21 mouse cellular contexts compared by ENCODE assay signal in genomic region chr11:70742581-70743459, GRCm38 (mm10). TPM values are rescaled to one million over a fixed set of nuclear protein-coding genes. Genes with fewer than 3 reads are reported as not detected.
DNase-seq lines count a peak whose midpoint lies in the region; ATAC-seq and TF ChIP-seq lines count a peak whose summit lies in the region.
"Had no signal": no experiment of that assay in that cellular context is flagged by ENCODE, and none has a peak within 500 bp of the region (broad histone marks: within the 10 kb centered on the region; RNA-seq: fewer than 3 reads in every experiment).

No protein-coding gene starts in this region.

- H3K27ac ChIP-seq in embryonic facial prominence, embryonic 13.5 days, result no peak overlapping the region
- no peak overlapping the region for H3K27ac ChIP-seq in embryonic facial prominence, embryonic 10.5 days (replicated peaks)
- H3K27ac ChIP-seq in liver, postnatal 0 days (ENCODE audit: low read depth), result peak overlapping the region; percentile 86
- H3K27ac ChIP-seq in liver, embryonic 11.5 days (ENCODE audit: low read depth, low read length), result no peak overlapping the region
- no peak overlapping the region for H3K27ac ChIP-seq in neural tube, embryonic 15.5 days (replicated peaks)
- H3K27ac ChIP-seq: hindbrain, embryonic 12.5 days; limb, embryonic 12.5 days; liver, embryonic 15.5 days; midbrain, embryonic 12.5 days; neural tube, embryonic 13.5 days had no signal

- no peaks in the 10 kb centered on the region for H3K9me3 ChIP-seq in embryonic facial prominence, embryonic 13.5 days
- no peaks in the 10 kb centered on the region for H3K9me3 ChIP-seq in embryonic facial prominence, embryonic 10.5 days
- no peaks in the 10 kb centered on the region; the same call in 1 of the 2 replicates for H3K9me3 ChIP-seq in liver, postnatal 0 days (ENCODE audit: low read length)
- no peaks in the 10 kb centered on the region for H3K9me3 ChIP-seq in liver, embryonic 11.5 days (ENCODE audit: control insufficient read depth, low read length)
- H3K9me3 ChIP-seq in neural tube, embryonic 15.5 days (replicated peaks), result no peaks in the 10 kb centered on the region
- H3K9me3 ChIP-seq: hindbrain, embryonic 12.5 days; limb, embryonic 12.5 days; liver, embryonic 15.5 days; midbrain, embryonic 12.5 days; neural tube, embryonic 13.5 days had no signal

- no peak for TF ChIP-seq CTCF in liver, postnatal 0 days (IDR thresholded peaks at IDR 0.05; ENCODE audit: low read depth)

- H3K27me3 ChIP-seq in embryonic facial prominence, embryonic 13.5 days, result no peaks in the 10 kb centered on the region
- H3K27me3 ChIP-seq in embryonic facial prominence, embryonic 10.5 days (replicated peaks; ENCODE audit: low read depth, poor library complexity, severe bottlenecking), result no peaks in the 10 kb centered on the region
- no peaks in the 10 kb centered on the region for H3K27me3 ChIP-seq in liver, postnatal 0 days (ENCODE audit: insufficient read depth, low read length)
- peaks cover 6% of the 10 kb centered on the region; the same call in 1 of the 2 replicates for H3K27me3 ChIP-seq in liver, embryonic 11.5 days (replicated peaks; ENCODE audit: control insufficient read depth, insufficient read depth, low read length)
- H3K27me3 ChIP-seq in neural tube, embryonic 15.5 days (replicated peaks), result no peaks in the 10 kb centered on the region
- H3K27me3 ChIP-seq: hindbrain, embryonic 12.5 days; limb, embryonic 12.5 days; midbrain, embryonic 12.5 days; neural tube, embryonic 13.5 days had no signal

- no peak overlapping the region for H3K4me3 ChIP-seq in embryonic facial prominence, embryonic 13.5 days
- H3K4me3 ChIP-seq in embryonic facial prominence, embryonic 10.5 days, result no peak overlapping the region
- no peak overlapping the region for H3K4me3 ChIP-seq in liver, postnatal 0 days (ENCODE audit: low read depth, low read length)
- no peak overlapping the region for H3K4me3 ChIP-seq in liver, embryonic 11.5 days (ENCODE audit: low read depth, low read length)
- H3K4me3 ChIP-seq in neural tube, embryonic 15.5 days (replicated peaks), result no peak overlapping the region
- H3K4me3 ChIP-seq: hindbrain, embryonic 12.5 days; limb, embryonic 12.5 days; liver, embryonic 15.5 days; midbrain, embryonic 12.5 days; neural tube, embryonic 13.5 days had no signal

- 74% methylated on average over 12 of the region's 12 CpGs for WGBS in embryonic facial prominence, embryonic 13.5 days
- 84% methylated on average over 12 of the region's 12 CpGs for WGBS in embryonic facial prominence, embryonic 10.5 days
- WGBS in liver, postnatal 0 days (ENCODE audit: insufficient replicate concordance), result 74% methylated on average over 12 of the region's 12 CpGs
- 79% methylated on average over 12 of the region's 12 CpGs for WGBS in liver, embryonic 11.5 days
- WGBS in neural tube, embryonic 15.5 days, result 74% methylated on average over 12 of the region's 12 CpGs

- no peak for DNase-seq in embryonic facial prominence, embryonic 10.5 days (ENCODE audit: low spot score)
- no peak for DNase-seq in liver, postnatal 0 days
- DNase-seq in liver, embryonic 11.5 days (ENCODE audit: low spot score), result no peak
- peak; percentile 53 for DNase-seq in adrenal gland, postnatal 14 days
- peak; percentile 60 to 62 for DNase-seq in layer of hippocampus, adult 8-10 months (ENCODE audit: low spot score in 2 of 2)
- DNase-seq in lung, postnatal 10 days, result no peak
- DNase-seq: B cell, adult 2 months; cerebellum, adult 9-11 months; heart, postnatal 14 days; kidney, postnatal 36 days; thymus, postnatal 25 days had no signal

- no peak for TF ChIP-seq EP300 in liver, postnatal 0 days (IDR thresholded peaks at IDR 0.05; ENCODE audit: low read depth)

- H3K9ac ChIP-seq in embryonic facial prominence, embryonic 13.5 days, result peak overlapping the region; percentile 55
- H3K9ac ChIP-seq in liver, postnatal 0 days (replicated peaks), result no peak overlapping the region
- no peak overlapping the region; the same call in 1 of the 2 replicates for H3K9ac ChIP-seq in liver, embryonic 11.5 days (ENCODE audit: low read depth, low read length)
- no peak overlapping the region for H3K9ac ChIP-seq in neural tube, embryonic 15.5 days (replicated peaks)
- H3K9ac ChIP-seq: hindbrain, embryonic 12.5 days; limb, embryonic 12.5 days; liver, embryonic 15.5 days; midbrain, embryonic 12.5 days; neural tube, embryonic 13.5 days had no signal

- no peaks in the 10 kb centered on the region for H3K36me3 ChIP-seq in embryonic facial prominence, embryonic 13.5 days
- no peaks in the 10 kb centered on the region for H3K36me3 ChIP-seq in embryonic facial prominence, embryonic 10.5 days (replicated peaks)
- H3K36me3 ChIP-seq in liver, postnatal 0 days (replicated peaks; ENCODE audit: insufficient read depth, low read length), result no peaks in the 10 kb centered on the region
- H3K36me3 ChIP-seq in liver, embryonic 11.5 days (ENCODE audit: control insufficient read depth, insufficient read depth, low read length), result no peaks in the 10 kb centered on the region
- no peaks in the 10 kb centered on the region for H3K36me3 ChIP-seq in neural tube, embryonic 15.5 days
- H3K36me3 ChIP-seq: hindbrain, embryonic 12.5 days; limb, embryonic 12.5 days; liver, embryonic 15.5 days; midbrain, embryonic 12.5 days; neural tube, embryonic 13.5 days had no signal

- no peaks in the 10 kb centered on the region for H3K4me1 ChIP-seq in embryonic facial prominence, embryonic 13.5 days
- peaks cover 6% of the 10 kb centered on the region; the same call in 1 of the 2 replicates for H3K4me1 ChIP-seq in embryonic facial prominence, embryonic 10.5 days
- peaks cover 17% of the 10 kb centered on the region for H3K4me1 ChIP-seq in liver, postnatal 0 days (ENCODE audit: insufficient read depth)
- H3K4me1 ChIP-seq in liver, embryonic 11.5 days (replicated peaks; ENCODE audit: control insufficient read depth, insufficient read depth, low read length), result no peaks in the 10 kb centered on the region
- H3K4me1 ChIP-seq in neural tube, embryonic 15.5 days, result no peaks in the 10 kb centered on the region
- H3K4me1 ChIP-seq: hindbrain, embryonic 12.5 days; limb, embryonic 12.5 days; midbrain, embryonic 12.5 days; neural tube, embryonic 13.5 days had no signal

- no peak for ATAC-seq in embryonic facial prominence, embryonic 13.5 days (ENCODE audit: insufficient number of reproducible peaks, insufficient read depth, low FRiP score, low TSS enrichment, low read depth)
- ATAC-seq in liver, postnatal 0 days, result no peak
- no peak for ATAC-seq in liver, embryonic 11.5 days (replicated peaks; ENCODE audit: low FRiP score)
- no peak for ATAC-seq in neural tube, embryonic 15.5 days (ENCODE audit: low FRiP score)
- ATAC-seq: lung, postnatal 0 days had no signal

- H3K4me2 ChIP-seq in embryonic facial prominence, embryonic 13.5 days, result no peak overlapping the region
- no peak overlapping the region for H3K4me2 ChIP-seq in liver, postnatal 0 days (ENCODE audit: low read depth, low read length)
- no peak overlapping the region for H3K4me2 ChIP-seq in liver, embryonic 11.5 days
- H3K4me2 ChIP-seq in neural tube, embryonic 15.5 days, result no peak overlapping the region
- H3K4me2 ChIP-seq: heart, embryonic 11.5 days; hindbrain, embryonic 12.5 days; limb, embryonic 12.5 days; liver, embryonic 15.5 days; midbrain, embryonic 12.5 days; neural tube, embryonic 13.5 days had no signal

RNA-seq across cellular contexts. Expression of gene Zfp3, which starts 21.2 kb away (rescaled TPM):
- polyA plus RNA-seq in embryonic facial prominence, embryonic 13.5 days (2015; fragmentation: Nextera tagmentation; extraction: Ambion mirVana), result 6.0 and 7.6 TPM in 2 replicates
- 4.7 and 5.7 TPM in 2 replicates for polyA plus RNA-seq in embryonic facial prominence, embryonic 10.5 days (2016; fragmentation: Nextera tagmentation; extraction: Ambion mirVana)
- polyA plus RNA-seq in liver, postnatal 0 days (2015; fragmentation: Nextera tagmentation; extraction: Ambion mirVana), result 1.9 and 2.0 TPM in 2 replicates
- 3.3 and 4.0 TPM in 2 replicates for polyA plus RNA-seq in liver, embryonic 11.5 days (2014; fragmentation: Nextera tagmentation; extraction: Ambion mirVana)
- total RNA-seq in adrenal gland, postnatal 14 days (2021), result 8.7 and 10.3 TPM in 2 replicates
- 10 to 100 TPM; 20.4 to 23.8 (median 22.2) TPM for total RNA-seq in layer of hippocampus, adult 8-10 months (2022)
- 15.8 and 16.3 TPM in 2 replicates for polyA plus RNA-seq in neural tube, embryonic 15.5 days (2015; fragmentation: Nextera tagmentation; extraction: Ambion mirVana)

RNA-seq across cellular contexts. Expression of gene Kif1c, which starts 42.5 kb away (rescaled TPM):
- 4.2 and 4.5 TPM in 2 replicates for polyA plus RNA-seq in embryonic facial prominence, embryonic 13.5 days (2015; fragmentation: Nextera tagmentation; extraction: Ambion mirVana)
- polyA plus RNA-seq in embryonic facial prominence, embryonic 10.5 days (2016; fragmentation: Nextera tagmentation; extraction: Ambion mirVana), result 1.6 and 2.0 TPM in 2 replicates
- 1.8 and 2.2 TPM in 2 replicates for polyA plus RNA-seq in liver, postnatal 0 days (2015; fragmentation: Nextera tagmentation; extraction: Ambion mirVana)
- polyA plus RNA-seq in liver, embryonic 11.5 days (2014; fragmentation: Nextera tagmentation; extraction: Ambion mirVana), result 3.1 and 3.8 TPM in 2 replicates
- total RNA-seq in adrenal gland, postnatal 14 days (2021), result 154 and 159 TPM in 2 replicates
- total RNA-seq in layer of hippocampus, adult 8-10 months (2022), result 10 to 100 TPM; 71.2 to 92.9 (median 83.9) TPM
- 1.6 and 1.7 TPM in 2 replicates for polyA plus RNA-seq in neural tube, embryonic 15.5 days (2015; fragmentation: Nextera tagmentation; extraction: Ambion mirVana)

RNA-seq across cellular contexts. Expression of gene Inca1, which starts 42.9 kb away (rescaled TPM):
- polyA plus RNA-seq in embryonic facial prominence, embryonic 13.5 days (2015; fragmentation: Nextera tagmentation; extraction: Ambion mirVana), result 1.1 and 1.3 TPM in 2 replicates
- 0.69 and 0.99 TPM in 2 replicates for polyA plus RNA-seq in embryonic facial prominence, embryonic 10.5 days (2016; fragmentation: Nextera tagmentation; extraction: Ambion mirVana)
- 8.3 and 10.8 TPM in 2 replicates for polyA plus RNA-seq in liver, postnatal 0 days (2015; fragmentation: Nextera tagmentation; extraction: Ambion mirVana)
- 0.96 and 1.1 TPM in 2 replicates for polyA plus RNA-seq in liver, embryonic 11.5 days (2014; fragmentation: Nextera tagmentation; extraction: Ambion mirVana)
- 15.2 and 15.8 TPM in 2 replicates for total RNA-seq in adrenal gland, postnatal 14 days (2021)
- 1 to 10 TPM; 3.8 to 6.5 (median 4.7) TPM for total RNA-seq in layer of hippocampus, adult 8-10 months (2022)
- 1.2 and 1.4 TPM in 2 replicates for polyA plus RNA-seq in neural tube, embryonic 15.5 days (2015; fragmentation: Nextera tagmentation; extraction: Ambion mirVana)
- total RNA-seq: granulocyte monocyte progenitor cell, adult 5-6 weeks had no signal

RNA-seq across cellular contexts. Expression of gene Camta2, which starts 54.9 kb away (rescaled TPM):
- polyA plus RNA-seq in embryonic facial prominence, embryonic 13.5 days (2015; fragmentation: Nextera tagmentation; extraction: Ambion mirVana), result 13.4 TPM in 2 replicates
- 10.5 and 10.9 TPM in 2 replicates for polyA plus RNA-seq in embryonic facial prominence, embryonic 10.5 days (2016; fragmentation: Nextera tagmentation; extraction: Ambion mirVana)
- 2.8 and 3.4 TPM in 2 replicates for polyA plus RNA-seq in liver, postnatal 0 days (2015; fragmentation: Nextera tagmentation; extraction: Ambion mirVana)
- polyA plus RNA-seq in liver, embryonic 11.5 days (2014; fragmentation: Nextera tagmentation; extraction: Ambion mirVana), result 10.4 and 13.1 TPM in 2 replicates
- total RNA-seq in adrenal gland, postnatal 14 days (2021), result 38.8 and 41.8 TPM in 2 replicates
- total RNA-seq in layer of hippocampus, adult 8-10 months (2022), result 100 to 1,000 TPM; 291 to 332 (median 307) TPM
- 25.6 and 29.0 TPM in 2 replicates for polyA plus RNA-seq in neural tube, embryonic 15.5 days (2015; fragmentation: Nextera tagmentation; extraction: Ambion mirVana)

Comparison
In these comparisons a context has a peak if more than half of its experiments do, and no peak if none do; other contexts are left out.
1. DNase-seq: peak in adrenal gland, postnatal 14 days (single experiment) and layer of hippocampus, adult 8-10 months (2 of 2); none in embryonic facial prominence, embryonic 10.5 days (single experiment), liver, postnatal 0 days (single experiment), liver, embryonic 11.5 days (single experiment) and lung, postnatal 10 days (single experiment).